Mouse (Mus musculus) urinary bladder, postnatal 0 days (tissue): ENCODE results near the gene Tigit. TPM values are rescaled to one million over a fixed set of nuclear protein-coding genes. Genes with fewer than 3 reads are reported as not detected.

ENCODE experiments used
- microRNA counts: library from miRNA; unstranded; fragments of <30 nt; microRNA quantifications from one replicate; lab custom pipeline; 2016
- microRNA-seq: library from miRNA; unstranded; fragments of <30 nt; microRNA quantifications from one replicate; pipeline ENCODE4, GENCODE M21; 2016
- polyA plus RNA-seq: library from polyadenylated mRNA; unstranded; fragments of >200 nt; fragmentation: Nextera tagmentation; extraction: Ambion mirVana; gene quantifications from 2 replicates; pipeline ENCODE4 v1.2.1, GENCODE M21; 2015

Gene Tigit
- not detected in 2 replicates for polyA plus RNA-seq

GRCm38 (mm10) chr16:43663978-43664579 lies at the start of gene Tigit:
Tigit (minus strand) TSS chr16:43664146.

MicroRNA genes within 50 kb of the gene (microRNA counts, 519-probe panel; counts per million panel counts)
- not detected for microRNA mmu-miR-568 (lab: Ali Mortazavi, UCI)

Small RNA genes within 50 kb of the gene (microRNA-seq; reads per million reads assigned to microRNA genes)
- gene Mir568 = not detected

Other genes starting within 250 kb of the Tigit start
- not detected in 2 replicates for gene Drd3, start 89.9 kb upstream of the Tigit start, polyA plus RNA-seq
- gene Ccdc191, start 225.7 kb upstream of the Tigit start, polyA plus RNA-seq = 6.1 and 7.4 TPM in 2 replicates